Mouse (Mus musculus): ENCODE measurements at regions not wholly inside any gene's neighbourhood (a gene's known extent, or its start where the extent isn't known, plus 50 kb on each side); places are given as distances from the start of the nearest gene placed in this dataset.
"Not testable (repeated sequence)": the region's sequence is repeated elsewhere in the genome, so short reads cannot be mapped to it uniquely, and the experiment has no call there.

DNA sequence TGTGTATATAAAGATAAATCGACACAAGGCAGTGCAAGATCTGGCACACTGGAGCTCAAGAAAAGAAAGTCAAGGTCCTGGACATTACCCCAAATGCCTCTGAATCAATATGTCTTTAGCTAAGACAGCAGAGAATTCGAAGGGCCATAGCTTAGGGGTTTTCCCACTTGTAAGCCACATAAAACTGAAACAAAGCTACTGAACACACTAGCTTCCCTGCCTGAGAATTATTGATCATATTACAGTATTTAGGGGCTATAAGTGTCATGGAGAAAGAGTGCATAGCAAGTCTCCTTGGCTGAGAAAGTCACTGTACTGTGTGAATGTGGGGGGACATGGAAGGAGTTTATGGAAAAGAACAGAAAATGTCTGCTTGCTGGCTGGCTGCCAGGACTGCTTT lies 207.3 kb upstream of the Htr1f start:
- no peak for DNase-seq (ENCODE audit: low read depth, low spot score)

- no peak for DNase-seq (ENCODE audit: low read depth, low spot score)
These were observed 205.3 kb upstream of the Pou1f1 start for GRCm38 (mm10) chr16:65315052-65315451.

- DNase-seq (ENCODE audit: low read depth, low spot score) = no peak
These were observed 187.9 kb upstream of the Pou1f1 start for GRCm38 (mm10) chr16:65332412-65332811.

GRCm38 (mm10) chr16:65339225-65339624 lies 181.1 kb upstream of the Pou1f1 start:
- DNase-seq (ENCODE audit: low read depth, low spot score) = no peak

DNA sequence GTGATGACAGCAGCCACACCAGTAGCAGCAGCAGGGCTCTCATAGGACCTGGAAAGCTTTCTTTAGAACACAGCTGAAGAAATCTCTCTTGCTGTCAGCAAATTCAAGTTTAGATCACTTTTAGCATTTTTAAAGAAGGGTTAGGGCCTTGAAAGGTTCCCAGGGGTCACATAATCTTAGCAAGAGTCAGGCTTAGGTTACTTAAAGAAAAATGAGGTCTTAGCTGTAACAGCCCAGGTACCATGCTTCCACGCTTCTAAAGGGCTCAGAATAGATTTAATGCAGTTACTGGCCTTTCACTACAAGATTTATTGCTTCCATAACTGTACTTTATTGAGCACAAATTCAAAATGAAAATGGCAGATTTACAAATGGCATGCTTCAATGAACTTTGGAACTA lies 160.4 kb upstream of the Pou1f1 start:
- peak; percentile 58 for DNase-seq (ENCODE audit: low read depth, low spot score)

GRCm38 (mm10) chr16:65369271-65369670 lies 151.0 kb upstream of the Pou1f1 start:
- DNase-seq (ENCODE audit: low read depth, low spot score) = no peak

DNA sequence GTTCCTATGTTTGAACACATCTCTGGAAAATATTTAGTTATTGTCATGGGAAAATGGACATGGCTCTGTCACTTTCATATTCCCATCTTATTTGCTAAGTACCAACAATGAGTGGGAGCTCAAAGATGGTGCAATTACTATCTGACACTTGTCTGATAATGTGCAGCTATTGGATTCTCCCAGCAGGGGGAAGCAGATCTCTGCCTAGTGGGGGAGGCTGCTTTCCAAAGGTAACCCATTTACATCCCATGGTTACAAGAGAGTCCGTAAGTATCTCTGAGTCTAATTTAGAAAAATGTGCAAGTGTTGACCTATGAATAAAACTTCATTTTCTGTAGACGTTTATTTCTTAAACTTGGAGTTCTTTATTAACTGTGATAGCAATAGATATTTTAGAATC lies 149.4 kb upstream of the Pou1f1 start:
- DNase-seq (ENCODE audit: low read depth, low spot score) = no peak

GRCm38 (mm10) chr16:65376553-65376952 lies 143.8 kb upstream of the Pou1f1 start:
- no peak for DNase-seq (ENCODE audit: low read depth, low spot score)

DNA sequence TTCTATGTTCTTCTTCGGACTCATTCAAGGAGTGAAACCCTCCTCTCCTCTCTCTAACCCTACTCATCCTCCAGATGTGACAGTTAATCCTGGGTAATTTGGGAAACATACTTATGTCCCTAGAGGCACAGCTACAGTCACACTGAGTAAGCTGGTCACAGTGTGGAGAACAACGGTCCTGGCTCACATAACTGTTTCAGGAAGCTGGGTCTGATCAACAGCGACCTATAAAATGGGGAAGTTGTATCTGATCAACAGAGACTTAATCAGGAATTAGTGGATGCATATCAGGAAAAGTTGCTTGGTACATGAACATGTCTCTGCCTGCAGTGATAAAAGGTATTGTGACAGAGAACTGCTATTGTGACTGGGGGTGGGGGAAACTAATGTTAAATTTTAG lies 142.0 kb upstream of the Pou1f1 start:
- DNase-seq (ENCODE audit: low read depth, low spot score) = no peak

DNA sequence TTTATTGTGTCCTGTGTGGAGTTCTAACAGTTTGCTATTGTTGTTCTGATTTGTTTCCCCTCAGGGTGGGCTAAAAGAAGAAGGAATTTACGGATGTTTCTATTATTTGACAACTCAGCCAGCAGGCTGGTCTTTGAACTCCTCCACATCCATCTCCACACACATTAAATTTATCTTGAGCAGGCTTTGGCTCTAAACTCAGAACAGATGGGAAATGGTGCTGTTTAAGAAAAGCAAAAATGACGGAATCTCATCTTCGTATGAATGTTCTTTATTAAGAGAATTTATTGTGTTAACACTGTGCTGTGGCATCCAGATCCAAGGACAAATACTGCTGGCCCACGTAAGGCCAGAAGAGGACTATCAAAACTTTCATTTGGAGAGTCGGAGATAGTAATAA lies 140.4 kb upstream of the Pou1f1 start:
- DNase-seq (ENCODE audit: low read depth, low spot score) = peak; percentile 57

GRCm38 (mm10) chr16:65403926-65404648 lies 116.2 kb upstream of the Pou1f1 start:
- no peak for DNase-seq (ENCODE audit: low read depth, low spot score)

DNA sequence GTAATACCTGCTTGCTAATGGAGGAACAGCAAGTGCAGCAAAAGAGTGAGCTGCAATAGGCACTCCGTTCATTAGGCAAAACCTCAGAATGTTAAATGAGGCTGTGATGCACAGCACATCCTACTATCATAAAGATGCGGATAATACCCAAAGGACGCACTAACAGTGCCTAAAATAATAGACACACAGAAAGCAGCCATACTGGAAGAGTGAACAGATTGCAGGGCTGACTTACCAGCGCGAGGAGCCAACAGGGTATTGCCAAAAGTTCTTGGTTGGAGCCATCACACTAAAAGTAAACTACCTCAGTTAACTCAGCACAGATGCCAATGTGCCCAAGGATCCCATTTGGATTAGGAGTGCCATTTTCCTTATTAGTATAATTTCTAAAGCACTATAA lies 115.5 kb upstream of the Pou1f1 start:
- no peak for DNase-seq (ENCODE audit: low read depth, low spot score)

GRCm38 (mm10) chr16:65405824-65406556 lies 114.3 kb upstream of the Pou1f1 start:
- no peak for DNase-seq (ENCODE audit: low read depth, low spot score)

DNA sequence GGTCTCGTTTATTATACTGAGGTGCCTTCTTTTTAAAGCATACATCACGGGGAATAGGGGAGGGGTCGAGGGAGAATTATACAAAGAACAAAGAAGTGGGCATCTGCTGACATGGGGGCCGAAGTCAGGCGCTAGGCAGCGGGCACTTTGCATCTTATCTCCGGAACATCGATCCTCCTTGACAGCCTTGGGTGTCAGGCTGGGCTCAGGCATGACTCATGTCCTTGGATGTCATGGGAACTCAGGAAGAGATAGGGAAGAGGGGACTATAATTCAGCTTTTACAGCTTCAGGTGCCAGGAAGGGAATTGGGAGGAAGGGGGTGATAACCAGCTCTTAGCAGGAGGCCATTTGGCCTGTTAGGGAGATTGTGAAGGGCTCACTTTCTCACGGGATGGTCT lies 88.3 kb upstream of the Pou1f1 start:
- not testable (repeated sequence) for DNase-seq (ENCODE audit: low read depth, low spot score)

GRCm38 (mm10) chr16:65436076-65436475 lies 84.2 kb upstream of the Pou1f1 start:
- DNase-seq (ENCODE audit: low read depth, low spot score) = no peak

DNA sequence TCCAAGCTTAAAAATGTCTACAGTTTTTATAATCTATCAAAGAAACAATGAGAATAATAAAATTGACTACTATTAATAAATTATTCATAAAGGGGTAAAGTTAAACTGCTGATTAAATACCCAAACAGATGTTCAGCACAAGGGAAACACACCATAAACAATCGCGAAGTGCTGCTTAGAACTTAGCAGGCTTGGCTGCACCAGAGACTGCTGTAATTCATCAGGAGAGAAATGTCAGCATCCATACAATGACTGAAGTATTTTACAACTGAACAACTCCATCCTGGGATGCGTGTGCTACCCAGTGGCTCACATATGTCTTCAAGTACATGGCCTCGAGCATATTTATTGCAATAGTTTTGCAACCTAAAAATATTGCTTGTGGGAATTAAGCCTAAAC lies 78.4 kb upstream of the Pou1f1 start:
- DNase-seq (ENCODE audit: low read depth, low spot score) = no peak

- DNase-seq (ENCODE audit: low read depth, low spot score) = no peak
These were observed 71.5 kb upstream of the Pou1f1 start for GRCm38 (mm10) chr16:65448810-65449209.

GRCm38 (mm10) chr16:65450706-65451105 lies 69.6 kb upstream of the Pou1f1 start:
- no peak for DNase-seq (ENCODE audit: low read depth, low spot score)

GRCm38 (mm10) chr16:65451885-65452284 lies 68.4 kb upstream of the Pou1f1 start:
- DNase-seq (ENCODE audit: low read depth, low spot score) = no peak

GRCm38 (mm10) chr16:65456948-65457347 lies 63.4 kb upstream of the Pou1f1 start:
- DNase-seq (ENCODE audit: low read depth, low spot score) = not testable (repeated sequence)

DNA sequence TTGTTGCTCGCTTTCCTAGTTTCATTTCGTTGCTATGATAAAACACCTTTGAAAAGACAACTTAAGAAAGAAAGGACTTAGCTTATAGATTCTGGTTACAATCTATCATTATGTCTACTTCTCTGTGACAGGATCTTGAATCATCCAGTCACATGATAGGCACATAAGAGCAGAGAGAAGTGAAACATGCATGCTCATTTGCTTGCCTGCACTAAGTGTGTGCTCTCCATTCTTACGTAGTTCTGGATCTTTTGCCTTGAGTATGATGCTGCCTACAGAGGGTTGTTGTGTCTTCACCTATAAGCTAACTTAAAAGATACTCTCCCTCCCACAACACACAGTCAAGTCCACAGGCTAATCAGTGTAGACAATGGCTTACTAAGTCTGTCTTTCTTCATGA lies 62.1 kb upstream of the Pou1f1 start:
- DNase-seq (ENCODE audit: low read depth, low spot score) = no peak

- DNase-seq (ENCODE audit: low read depth, low spot score) = peak; percentile 51
These were observed 50.6 kb upstream of the Pou1f1 start for GRCm38 (mm10) chr16:65469681-65470080.
